Mouse (Mus musculus): ENCODE results near the gene Slc6a12.

Gene Slc6a12

GRCm38 (mm10) chr6:121343026-121343770 lies at the start of gene Slc6a12:
TSS of gene Slc6a12 (plus strand) at chr6:121343076.
- DNase-seq (ENCODE audit: low read depth in 1 of 2, low spot score in 2 of 2), result peak; percentile 34 to 45

- DNase-seq (ENCODE audit: low read depth in 1 of 2, low spot score in 2 of 2), result no peak
Measured at GRCm38 (mm10) chr6:121299317-121299716, 43.6 kb upstream of the Slc6a12 start.

- no peak for DNase-seq (ENCODE audit: low read depth in 1 of 2, low spot score in 2 of 2)
Measured at GRCm38 (mm10) chr6:121299954-121300353, 42.9 kb upstream of the Slc6a12 start, which contains the start of gene Slc6a13. TSS of gene Slc6a13 (plus strand) at chr6:121300227.

- DNase-seq (ENCODE audit: low read depth in 1 of 2, low spot score in 2 of 2), result no peak
Measured at GRCm38 (mm10) chr6:121300504-121300903, 42.4 kb upstream of the Slc6a12 start.

GRCm38 (mm10) chr6:121303466-121304220 lies 39.2 kb upstream of the Slc6a12 start:
- DNase-seq (ENCODE audit: low read depth in 1 of 2, low spot score in 2 of 2), result no peak

GRCm38 (mm10) chr6:121304630-121305029 lies 38.2 kb upstream of the Slc6a12 start:
- DNase-seq (ENCODE audit: low read depth in 1 of 2, low spot score in 2 of 2), result no peak

- no peak for DNase-seq (ENCODE audit: low read depth in 1 of 2, low spot score in 2 of 2)
Measured at GRCm38 (mm10) chr6:121305571-121305970, 37.3 kb upstream of the Slc6a12 start.

- no peak for DNase-seq (ENCODE audit: low read depth in 1 of 2, low spot score in 2 of 2)
Measured at GRCm38 (mm10) chr6:121310984-121311383, 31.9 kb upstream of the Slc6a12 start.

- no peak for DNase-seq (ENCODE audit: low read depth in 1 of 2, low spot score in 2 of 2)
Measured at GRCm38 (mm10) chr6:121319099-121319498, 23.8 kb upstream of the Slc6a12 start.

- no peak for DNase-seq (ENCODE audit: low read depth in 1 of 2, low spot score in 2 of 2)
Measured at GRCm38 (mm10) chr6:121322381-121323110, 20.3 kb upstream of the Slc6a12 start.

- DNase-seq (ENCODE audit: low read depth in 1 of 2, low spot score in 2 of 2), result no peak
Measured at GRCm38 (mm10) chr6:121325298-121325697, 17.6 kb upstream of the Slc6a12 start.

GRCm38 (mm10) chr6:121325740-121326139 lies 17.1 kb upstream of the Slc6a12 start:
- no peak for DNase-seq (ENCODE audit: low read depth in 1 of 2, low spot score in 2 of 2)

GRCm38 (mm10) chr6:121326486-121327069 lies 16.3 kb upstream of the Slc6a12 start:
- DNase-seq (ENCODE audit: low read depth in 1 of 2, low spot score in 2 of 2), result no peak

- no peak for DNase-seq (ENCODE audit: low read depth in 1 of 2, low spot score in 2 of 2)
Measured at GRCm38 (mm10) chr6:121328417-121328884, 14.4 kb upstream of the Slc6a12 start.

- DNase-seq (ENCODE audit: low read depth in 1 of 2, low spot score in 2 of 2), result no peak
Measured at GRCm38 (mm10) chr6:121329848-121330508, 12.9 kb upstream of the Slc6a12 start.

- no peak for DNase-seq (ENCODE audit: low read depth in 1 of 2, low spot score in 2 of 2)
Measured at GRCm38 (mm10) chr6:121335841-121336240, 7.0 kb upstream of the Slc6a12 start.

- peak in 1 of 2 experiments; percentile 13 for DNase-seq (ENCODE audit: low read depth in 1 of 2, low spot score in 2 of 2)
Measured at GRCm38 (mm10) chr6:121336558-121336957, 6.3 kb upstream of the Slc6a12 start.

GRCm38 (mm10) chr6:121337229-121337628 lies 5.6 kb upstream of the Slc6a12 start:
- no peak for DNase-seq (ENCODE audit: low read depth in 1 of 2, low spot score in 2 of 2)

GRCm38 (mm10) chr6:121337770-121338518 lies 4.9 kb upstream of the Slc6a12 start:
- DNase-seq (ENCODE audit: low read depth in 1 of 2, low spot score in 2 of 2), result peak; percentile 66 to 79

- no peak for DNase-seq (ENCODE audit: low read depth in 1 of 2, low spot score in 2 of 2)
Measured at GRCm38 (mm10) chr6:121338519-121338896, 4.4 kb upstream of the Slc6a12 start.
